Mouse (Mus musculus) brain, embryonic 14.5 days (tissue): ENCODE results near the gene Clic3.

ENCODE experiments used
- CTCF ChIP-seq: fragments of 200-500 bp; IDR thresholded peaks from 2 replicates; pipeline ENCODE4 v1.5.1; 2012; ENCODE audit warnings: inconsistent platforms, mild to moderate bottlenecking, moderate library complexity, borderline replicate concordance; ENCODE audit not compliant: insufficient read depth, insufficient read length; ENCODE audit errors: extremely low read depth
- POLR2A ChIP-seq: fragments of 200-500 bp; IDR thresholded peaks from 2 replicates; pipeline ENCODE4 v1.6.1; 2012; ENCODE audit warnings: mild to moderate bottlenecking, inconsistent platforms, borderline replicate concordance; ENCODE audit not compliant: poor library complexity, insufficient read depth, insufficient read length, severe bottlenecking; ENCODE audit errors: extremely low read depth

GRCm38 (mm10) chr2:25433101-25433500, 23.5 kb upstream of the Clic3 start:
- no peak for TF ChIP-seq CTCF
- TF ChIP-seq POLR2A = no peak
